Mouse (Mus musculus) CH12.LX (cell line): ENCODE measurements around the gene Tspan5.

Source experiments
- CTCF ChIP-seq, 2 experiments: IDR thresholded peaks in 1 of 2; conservative IDR thresholded peaks in 1 of 2; 2 replicates each; pipeline ENCODE4 v1.5.1; 2011 to 2012; ENCODE audit warnings: low read depth in 2 of 2, low read length in 2 of 2, improper control_type of control experiment in 1 of 2, inconsistent platforms in 1 of 2, mild to moderate bottlenecking in 1 of 2, moderate library complexity in 1 of 2
- HCFC1 ChIP-seq: IDR thresholded peaks from 2 replicates; pipeline ENCODE4 v1.6.1; 2012; ENCODE audit warnings: low read depth, mild to moderate bottlenecking, inconsistent platforms, low read length, improper control_type of control experiment
- POLR2A ChIP-seq: IDR thresholded peaks from 2 replicates; pipeline ENCODE4 v1.6.1; 2011; ENCODE audit warnings: low read depth, mild to moderate bottlenecking, improper control_type of control experiment, low read length

GRCm38 (mm10) chr3:138881725-138882347, 139.8 kb downstream of the Tspan5 start:
- TF ChIP-seq HCFC1 (no peak), CTCF (conservative IDR thresholded peaks at IDR 0.05 in 1 of 2, IDR thresholded peaks at IDR 0.05 in 1 of 2; ENCODE audit: low read depth in 2 of 2, low read length in 2 of 2) (no peak), POLR2A (no peak)
